Mouse (Mus musculus): ENCODE data around the gene Ddx59.

DNA sequence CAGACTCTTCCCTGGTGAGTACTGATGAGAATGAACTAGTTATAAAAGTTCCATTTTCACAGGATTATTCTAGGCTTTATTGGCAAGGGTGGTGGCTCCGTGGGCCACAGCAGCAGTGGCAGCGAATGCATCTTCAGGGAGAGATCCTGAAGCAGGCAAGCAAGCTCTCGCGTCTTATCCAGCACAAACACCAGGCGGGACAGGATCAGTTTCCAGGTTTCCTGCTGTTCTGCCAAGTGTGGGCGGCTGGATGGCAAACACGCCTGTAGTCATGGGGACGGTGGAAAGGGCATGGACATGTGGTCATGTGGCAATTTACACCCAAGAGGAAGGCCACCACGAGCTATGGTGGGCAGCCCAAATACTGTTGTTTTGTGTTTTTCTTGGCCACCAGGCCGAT is 47.4 kb downstream of the Ddx59 start:
- TF ChIP-seq CTCF (IDR thresholded peaks at IDR 0.05; ENCODE audit: low read depth) (no peak), EP300 (IDR thresholded peaks at IDR 0.05; ENCODE audit: low read depth) (no peak)
